Mouse (Mus musculus) left cerebral cortex, adult 8-10 months (tissue): Measurements from ENCODE around the gene Ifne. TPM values are rescaled to one million over a fixed set of nuclear protein-coding genes. Genes with fewer than 3 reads are reported as not detected.

Experiments
- DNase-seq, 2 experiments: peaks; one replicate each; pipeline ENCODE4 v3.0.0; 2022; ENCODE audit warnings: low spot score in 2 of 2
- total RNA-seq, 4 experiments: library from RNA; stranded (reverse); gene quantifications; 2 replicates each; pipeline ENCODE4 v1.2.4; 2022

Gene Ifne
- not detected for total RNA-seq

- DNase-seq: no peak
Observed at GRCm38 (mm10) chr4:88880101-88880500, at the start of gene Ifne. Gene Ifne, minus strand, starts transcription at chr4:88880201.

- DNase-seq: no peak
Observed at GRCm38 (mm10) chr4:88928341-88929102, 48.5 kb upstream of the Ifne start.

DNA sequence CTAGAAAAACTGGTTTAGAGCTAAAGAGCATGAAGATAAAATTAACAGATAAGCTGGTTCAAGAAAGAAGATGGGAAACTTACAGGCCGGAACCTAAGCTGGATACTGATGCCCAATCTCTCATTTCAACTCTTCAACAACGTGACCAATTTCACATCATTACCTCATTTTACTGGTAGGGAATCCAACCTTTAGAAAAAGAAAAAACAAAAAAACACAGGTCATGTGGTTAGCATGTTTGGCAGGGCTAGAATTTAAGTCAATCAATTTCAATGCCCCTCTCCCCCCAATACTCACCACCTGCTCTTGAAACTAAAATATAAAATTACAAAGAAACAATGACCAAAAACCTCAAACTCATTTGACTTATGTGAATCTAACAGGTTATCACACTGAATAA is 47.8 kb upstream of the Ifne start:
- no peak for DNase-seq

DNA sequence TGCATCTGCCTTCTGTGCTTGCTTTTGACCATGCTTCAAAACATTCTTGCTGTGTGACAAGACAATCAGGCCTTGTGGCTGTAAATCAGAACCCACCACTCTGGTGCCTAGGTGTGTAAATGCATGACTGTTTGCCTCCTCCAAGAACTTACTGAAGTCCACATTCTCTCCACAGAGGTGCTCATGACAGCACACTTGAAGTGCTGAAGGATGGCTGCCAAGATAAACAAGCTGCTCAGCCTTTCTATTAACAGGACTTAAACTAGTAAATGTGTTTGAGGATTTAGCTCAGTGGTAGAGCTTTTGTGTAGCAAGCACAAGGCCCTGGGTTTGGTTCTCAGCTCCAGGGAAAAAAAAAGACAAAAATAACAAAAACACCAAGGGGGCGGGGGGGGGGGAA is 46.6 kb upstream of the Ifne start:
- no peak for DNase-seq

DNA sequence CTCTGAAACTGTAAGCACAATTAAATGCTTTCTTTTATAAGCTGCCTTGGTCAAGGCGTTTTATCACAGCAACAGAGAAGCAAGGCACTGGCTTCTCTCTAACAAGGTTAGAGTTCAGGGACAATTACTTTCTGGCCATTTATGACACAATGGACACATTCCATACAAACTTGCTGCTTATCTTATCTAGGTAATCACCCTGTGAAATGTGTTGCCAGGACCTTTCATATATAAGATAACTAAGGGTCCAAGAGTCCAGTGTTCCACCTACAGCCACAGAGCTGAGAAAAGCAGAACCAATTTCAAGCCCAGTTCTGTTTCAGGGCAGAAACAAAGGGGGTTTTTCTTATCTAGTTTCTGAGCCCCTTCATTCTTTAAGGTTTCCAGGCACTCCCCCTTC is 46.1 kb upstream of the Ifne start:
- DNase-seq: no peak

DNA sequence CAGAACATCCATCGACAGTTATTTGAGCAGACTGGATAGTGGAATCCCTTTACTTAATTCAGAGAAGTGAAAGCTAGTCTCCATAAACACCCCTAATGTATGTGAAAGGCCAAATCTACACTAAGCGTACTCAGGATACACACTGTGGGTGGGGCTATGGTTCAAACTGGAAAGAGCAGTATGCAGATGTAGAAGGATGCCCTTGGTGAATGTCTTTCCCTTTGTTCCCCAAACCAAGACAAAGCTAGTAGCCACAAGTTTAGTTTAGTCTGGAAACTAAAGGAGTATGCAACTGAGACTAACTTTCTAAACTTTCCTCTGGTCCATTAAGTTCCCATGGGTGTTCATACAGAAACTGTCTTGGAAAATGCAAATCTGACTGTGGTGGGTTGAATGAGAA is 45.5 kb upstream of the Ifne start:
- DNase-seq: no peak

GRCm38 (mm10) chr4:88921280-88921679 is 41.3 kb upstream of the Ifne start:
- DNase-seq: no peak

GRCm38 (mm10) chr4:88917770-88918460 is 37.9 kb upstream of the Ifne start:
- DNase-seq: no peak

- no peak for DNase-seq
Observed at GRCm38 (mm10) chr4:88916306-88916705, 36.3 kb upstream of the Ifne start.

- DNase-seq: no peak
Observed at GRCm38 (mm10) chr4:88913984-88914383, 34.0 kb upstream of the Ifne start.

DNA sequence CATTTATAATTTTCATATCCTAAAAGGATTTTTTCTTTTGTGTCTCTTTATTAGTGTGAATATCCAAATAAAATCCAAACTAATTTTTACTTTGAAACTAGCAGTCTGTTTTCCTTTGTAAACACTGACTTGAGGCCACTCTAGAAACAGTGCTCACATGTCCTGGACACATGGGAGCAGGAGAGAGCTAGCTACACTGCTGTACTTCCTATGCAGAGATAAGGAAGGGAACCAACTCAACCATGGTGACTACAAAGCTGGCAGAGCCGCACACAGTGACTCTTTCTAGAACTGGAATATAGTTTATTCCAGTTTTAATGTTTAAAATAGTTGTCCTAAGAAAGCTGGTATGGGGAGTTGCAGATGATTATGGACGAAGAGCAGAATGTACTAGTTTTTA is 32.9 kb upstream of the Ifne start:
- no peak for DNase-seq

- no peak for DNase-seq
Observed at GRCm38 (mm10) chr4:88912187-88912586, 32.2 kb upstream of the Ifne start.

- no peak for DNase-seq
Observed at GRCm38 (mm10) chr4:88909600-88910534, 29.9 kb upstream of the Ifne start.

- no peak for DNase-seq
Observed at GRCm38 (mm10) chr4:88893201-88893754, 13.3 kb upstream of the Ifne start.

GRCm38 (mm10) chr4:88888236-88888635 is 8.2 kb upstream of the Ifne start:
- no peak for DNase-seq

GRCm38 (mm10) chr4:88878772-88879171 is 1.2 kb downstream of the Ifne start:
- DNase-seq: no peak

DNA sequence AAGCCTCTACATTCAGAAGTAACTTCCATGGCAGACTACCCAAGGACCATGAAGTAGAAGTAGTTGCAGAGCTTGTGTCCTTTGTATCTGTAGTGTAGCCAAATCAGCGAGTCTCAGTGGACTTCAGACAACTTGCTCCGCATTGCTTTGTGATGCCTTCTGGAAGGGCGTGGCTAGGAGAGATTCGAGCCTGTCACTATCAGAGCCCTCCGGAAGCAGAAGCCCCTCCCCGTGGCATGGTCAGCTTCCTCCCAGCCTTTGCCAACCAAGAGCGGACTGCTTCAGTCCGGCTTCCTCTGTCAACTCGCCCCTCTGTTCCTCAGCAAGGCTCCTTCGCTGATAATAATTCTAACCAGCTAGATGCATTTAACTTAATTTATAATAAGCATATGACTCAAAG is 1.8 kb downstream of the Ifne start:
- no peak for DNase-seq

DNA sequence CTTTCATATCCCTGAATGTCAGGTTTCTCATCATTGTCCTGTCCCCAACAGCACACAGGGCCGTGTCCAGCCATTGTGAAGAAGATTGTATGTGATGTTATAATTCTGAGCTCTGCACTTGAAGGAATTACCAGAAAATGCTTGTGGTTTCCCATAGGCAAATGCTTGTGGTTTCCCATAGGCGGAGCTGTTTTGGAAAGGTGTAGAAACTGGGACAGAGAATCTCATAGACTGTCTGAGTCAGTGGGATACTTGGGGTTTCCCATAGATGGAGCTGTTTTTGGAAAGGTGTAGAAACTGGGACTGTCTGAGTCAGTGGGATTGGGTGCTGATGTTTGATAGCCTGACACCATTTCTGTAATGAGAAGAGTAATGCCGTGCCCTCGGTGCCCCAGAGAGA is 3.5 kb downstream of the Ifne start:
- DNase-seq: no peak

- no peak for DNase-seq
Observed at GRCm38 (mm10) chr4:88875435-88876095, 4.4 kb downstream of the Ifne start.

- no peak for DNase-seq
Observed at GRCm38 (mm10) chr4:88872691-88873090, 7.3 kb downstream of the Ifne start.
